Mouse (Mus musculus): ENCODE measurements at regions not wholly inside any gene's neighbourhood (a gene's known extent, or its start where the extent isn't known, plus 50 kb on each side); places are given as distances from the start of the nearest gene placed in this dataset.
"Not testable (repeated sequence)": the region's sequence is repeated elsewhere in the genome, so short reads cannot be mapped to it uniquely, and the experiment has no call there.

DNA sequence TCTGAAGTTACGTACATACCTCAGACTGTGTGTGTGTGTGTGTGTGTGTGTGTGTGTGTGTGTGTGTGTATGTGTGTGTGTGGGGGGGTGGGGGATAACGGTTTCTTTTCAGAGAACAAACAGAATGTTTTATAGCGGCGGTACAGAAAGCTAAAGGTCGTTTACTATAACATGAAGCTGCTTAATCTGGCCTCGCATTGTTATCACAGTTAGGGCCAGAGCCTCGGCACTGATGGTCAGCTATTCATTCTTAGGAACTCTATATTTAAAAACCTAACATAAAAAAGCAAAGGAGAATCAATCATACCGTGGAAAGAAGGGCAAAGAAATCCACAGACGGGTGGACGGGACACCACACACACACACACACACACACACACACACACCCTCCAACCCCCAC, 146.0 kb upstream of the Tacstd2 start:
- not testable (repeated sequence) for TF ChIP-seq CTCF (IDR thresholded peaks at IDR 0.05; ENCODE audit: low read depth, low read length); TAL1 (conservative IDR thresholded peaks at IDR 0.05; ENCODE audit: low read depth, low read length)

Data from G1E (cell line).